Mouse (Mus musculus): Measurements from ENCODE around the gene Gm4792.

GRCm38 (mm10) chr10:94332358-94333137 is 34.0 kb upstream of the Gm4792 start:
- 0 out of 2 replicates have a peak, but pooled peaks have one; percentile 14 for TF ChIP-seq CTCF (IDR thresholded peaks at IDR 0.05; ENCODE audit: low read depth, low read length)
- no peak for TF ChIP-seq GATA2 (IDR thresholded peaks at IDR 0.05; ENCODE audit: borderline replicate concordance, low read depth, low read length)
- no peak for TF ChIP-seq TAL1 (conservative IDR thresholded peaks at IDR 0.05; ENCODE audit: low read depth, low read length)
- TF ChIP-seq POLR2AphosphoS5 (IDR thresholded peaks at IDR 0.05; ENCODE audit: insufficient replicate concordance, low read depth, low read length), result no peak
- TF ChIP-seq GATA1 (IDR thresholded peaks at IDR 0.05; ENCODE audit: borderline replicate concordance, low read length), result no peak
